Mouse (Mus musculus) hindbrain, embryonic 15.5 days (tissue): ENCODE results near the gene Ccr10. TPM values are rescaled to one million over a fixed set of nuclear protein-coding genes. Genes with fewer than 3 reads are reported as not detected.

Source experiments
- ATAC-seq: fragments of 200-750 bp; cut with Nextera tagmentation; 2 replicates; pipeline ENCODE4 v1.8.0; 2017; ENCODE audit warnings: low read depth, moderate number of reproducible peaks, moderate TSS enrichment; ENCODE audit not compliant: low FRiP score
- H3K27ac ChIP-seq: fragments of 300-500 bp; sonication (generic); replicated peaks from 2 replicates; pipeline ENCODE4 v1.5.1; 2015; ENCODE audit warnings: mild to moderate bottlenecking, inconsistent platforms
- H3K27me3 ChIP-seq: fragments of 300-500 bp; sonication (generic); 2 replicates; pipeline ENCODE4 v1.6.1; 2015; ENCODE audit warnings: control low read depth, inconsistent platforms
- H3K36me3 ChIP-seq: fragments of 300-500 bp; sonication (generic); 2 replicates; pipeline ENCODE4 v1.6.1; 2015; ENCODE audit warnings: control low read depth, inconsistent platforms
- H3K4me1 ChIP-seq: fragments of 300-500 bp; sonication (generic); replicated peaks from 2 replicates; pipeline ENCODE4 v1.6.1; 2015; ENCODE audit warnings: control low read depth, inconsistent platforms
- H3K4me2 ChIP-seq: fragments of 300-500 bp; sonication (generic); 2 replicates; pipeline ENCODE4 v1.6.1; 2015; ENCODE audit warnings: moderate library complexity, mild to moderate bottlenecking, inconsistent platforms
- H3K4me3 ChIP-seq: fragments of 300-500 bp; sonication (generic); 2 replicates; pipeline ENCODE4 v1.5.1; 2015; ENCODE audit warnings: mild to moderate bottlenecking, inconsistent platforms
- H3K9ac ChIP-seq: fragments of 300-500 bp; sonication (generic); 2 replicates; pipeline ENCODE4 v1.6.1; 2015; ENCODE audit warnings: inconsistent platforms
- H3K9me3 ChIP-seq: fragments of 300-500 bp; sonication (generic); 2 replicates; pipeline ENCODE4 v1.6.1; 2016; ENCODE audit warnings: control low read depth, inconsistent platforms
- WGBS: fragments of 180-500 bp; shearing (Covaris S2); methylation state at CpG from one replicate; pipeline ENCODE4 v1.1.7; 2015; 5-methylcytosine and 5-hydroxymethylcytosine counted together
- polyA plus RNA-seq: library from polyadenylated mRNA; unstranded; fragments of >200 nt; fragmentation: Nextera tagmentation; extraction: Ambion mirVana; gene quantifications from 2 replicates; pipeline ENCODE4 v1.2.1, GENCODE M21; 2015

Gene Ccr10
- polyA plus RNA-seq, 1 experiment from 2014 or later: 0.70 TPM

- Histone ChIP-seq H3K4me2 (no peak overlapping the region), H3K27me3 (no peaks in the 10 kb centered on the region), H3K9ac (no peak overlapping the region), H3K27ac (no peak overlapping the region), H3K9me3 (no peaks in the 10 kb centered on the region), H3K4me3 (no peak overlapping the region), H3K4me1 (peaks cover 16% of the 10 kb centered on the region), H3K36me3 (peaks cover 54% of the 10 kb centered on the region)
- ATAC-seq: no peak
- 94% methylated on average over 6 of the region's 6 CpGs for WGBS
Measured at GRCm38 (mm10) chr11:101194643-101195042, 19.4 kb upstream of the Ccr10 start.

GRCm38 (mm10) chr11:101194137-101194536, 18.9 kb upstream of the Ccr10 start:
- no peak overlapping the region for H3K4me3 ChIP-seq
- H3K27me3 ChIP-seq: no peaks in the 10 kb centered on the region
- H3K9ac ChIP-seq: no peak overlapping the region
- 84% methylated on average over 5 of the region's 5 CpGs for WGBS
- no peak overlapping the region for H3K4me2 ChIP-seq
- peaks cover 21% of the 10 kb centered on the region for H3K4me1 ChIP-seq
- peaks cover 49% of the 10 kb centered on the region for H3K36me3 ChIP-seq
- no peaks in the 10 kb centered on the region for H3K9me3 ChIP-seq
- H3K27ac ChIP-seq: no peak overlapping the region
- no peak for ATAC-seq

- H3K27me3 ChIP-seq: no peaks in the 10 kb centered on the region
- H3K27ac ChIP-seq: no peak overlapping the region
- H3K9me3 ChIP-seq: no peaks in the 10 kb centered on the region
- 80% methylated on average over 7 of the region's 7 CpGs for WGBS
- no peak overlapping the region for H3K9ac ChIP-seq
- no peak overlapping the region for H3K4me2 ChIP-seq
- no peak for ATAC-seq
- peaks cover 39% of the 10 kb centered on the region for H3K36me3 ChIP-seq
- H3K4me3 ChIP-seq: no peak overlapping the region
- peaks cover 22% of the 10 kb centered on the region for H3K4me1 ChIP-seq
Measured at GRCm38 (mm10) chr11:101193076-101193475, 17.8 kb upstream of the Ccr10 start.

- ATAC-seq: no peak
- Histone ChIP-seq H3K9me3 (no peaks in the 10 kb centered on the region), H3K4me2 (no peak overlapping the region), H3K36me3 (peaks cover 35% of the 10 kb centered on the region), H3K9ac (no peak overlapping the region), H3K27me3 (no peaks in the 10 kb centered on the region), H3K4me3 (no peak overlapping the region), H3K4me1 (peaks cover 22% of the 10 kb centered on the region), H3K27ac (no peak overlapping the region)
- 76% methylated on average over 6 of the region's 6 CpGs for WGBS
Measured at GRCm38 (mm10) chr11:101192646-101193045, 17.4 kb upstream of the Ccr10 start.

GRCm38 (mm10) chr11:101191919-101192470, 16.8 kb upstream of the Ccr10 start:
- H3K36me3 ChIP-seq: peaks cover 29% of the 10 kb centered on the region
- H3K27ac ChIP-seq: no peak overlapping the region

GRCm38 (mm10) chr11:101190913-101191907, 16.0 kb upstream of the Ccr10 start:
- peaks cover 27% of the 10 kb centered on the region for H3K36me3 ChIP-seq
- H3K9ac ChIP-seq: no peak overlapping the region
- peaks cover 22% of the 10 kb centered on the region for H3K4me1 ChIP-seq
- H3K27ac ChIP-seq: peak overlapping the region; percentile 75
- H3K27me3 ChIP-seq: no peaks in the 10 kb centered on the region
- no peak for ATAC-seq
- WGBS: 47% methylated on average over 17 of the region's 17 CpGs
- no peak overlapping the region for H3K4me3 ChIP-seq
- no peak overlapping the region for H3K4me2 ChIP-seq
- no peaks in the 10 kb centered on the region for H3K9me3 ChIP-seq

More at GRCm38 (mm10) chr11:101191919-101192470, 16.8 kb upstream of the Ccr10 start:
- H3K9me3 ChIP-seq: no peaks in the 10 kb centered on the region
- 86% methylated on average over 4 of the region's 4 CpGs for WGBS
- no peaks in the 10 kb centered on the region for H3K27me3 ChIP-seq
- peaks cover 22% of the 10 kb centered on the region for H3K4me1 ChIP-seq
- H3K4me3 ChIP-seq: no peak overlapping the region
- no peak overlapping the region for H3K9ac ChIP-seq
- no peak overlapping the region for H3K4me2 ChIP-seq
- no peak for ATAC-seq

- Histone ChIP-seq H3K9ac (no peak overlapping the region), H3K36me3 (peaks cover 20% of the 10 kb centered on the region), H3K4me1 (peaks cover 22% of the 10 kb centered on the region), H3K27ac (peak overlapping the region; percentile 75), H3K4me2 (no peak overlapping the region), H3K27me3 (no peaks in the 10 kb centered on the region), H3K4me3 (no peak overlapping the region), H3K9me3 (no peaks in the 10 kb centered on the region)
- ATAC-seq: no peak
- WGBS: 27% methylated on average over 8 of the region's 8 CpGs
Measured at GRCm38 (mm10) chr11:101190181-101190912, 15.1 kb upstream of the Ccr10 start.

GRCm38 (mm10) chr11:101189495-101190180, 14.4 kb upstream of the Ccr10 start:
- Histone ChIP-seq H3K9me3 (no peaks in the 10 kb centered on the region), H3K4me3 (no peak overlapping the region), H3K4me2 (no peak overlapping the region), H3K9ac (no peak overlapping the region), H3K36me3 (peaks cover 13% of the 10 kb centered on the region), H3K4me1 (peaks cover 22% of the 10 kb centered on the region), H3K27me3 (no peaks in the 10 kb centered on the region), H3K27ac (peak overlapping the region; percentile 75)
- peak; percentile 82 for ATAC-seq
- 2% methylated on average over 6 of the region's 6 CpGs for WGBS

GRCm38 (mm10) chr11:101188166-101188805, 13.0 kb upstream of the Ccr10 start:
- peaks cover 5% of the 10 kb centered on the region; the same call in 1 of the 2 replicates for H3K36me3 ChIP-seq
- H3K4me3 ChIP-seq: no peak overlapping the region
- H3K27me3 ChIP-seq: no peaks in the 10 kb centered on the region
- 79% methylated on average over 11 of the region's 11 CpGs for WGBS
- peak overlapping the region; percentile 75; the same call in 1 of the 2 replicates for H3K27ac ChIP-seq
- no peak overlapping the region for H3K9ac ChIP-seq
- H3K9me3 ChIP-seq: no peaks in the 10 kb centered on the region
- H3K4me2 ChIP-seq: no peak overlapping the region
- no peak for ATAC-seq
- peaks cover 22% of the 10 kb centered on the region for H3K4me1 ChIP-seq

- no peaks in the 10 kb centered on the region for H3K9me3 ChIP-seq
- H3K4me2 ChIP-seq: no peak overlapping the region
- no peak for ATAC-seq
- no peaks in the 10 kb centered on the region for H3K27me3 ChIP-seq
- H3K4me1 ChIP-seq: peaks cover 22% of the 10 kb centered on the region
- peaks cover 5% of the 10 kb centered on the region; the same call in 1 of the 2 replicates for H3K36me3 ChIP-seq
- no peak overlapping the region for H3K9ac ChIP-seq
- 92% methylated on average over 5 of the region's 5 CpGs for WGBS
- H3K27ac ChIP-seq: no peak overlapping the region
- H3K4me3 ChIP-seq: no peak overlapping the region
Measured at GRCm38 (mm10) chr11:101187541-101187940, 12.3 kb upstream of the Ccr10 start.
